Mouse (Mus musculus): ENCODE results near the gene Tomt.
A peak's percentile ranks its signal among the peaks of the same experiment; 100 is the strongest.

The Tomt gene

DNA sequence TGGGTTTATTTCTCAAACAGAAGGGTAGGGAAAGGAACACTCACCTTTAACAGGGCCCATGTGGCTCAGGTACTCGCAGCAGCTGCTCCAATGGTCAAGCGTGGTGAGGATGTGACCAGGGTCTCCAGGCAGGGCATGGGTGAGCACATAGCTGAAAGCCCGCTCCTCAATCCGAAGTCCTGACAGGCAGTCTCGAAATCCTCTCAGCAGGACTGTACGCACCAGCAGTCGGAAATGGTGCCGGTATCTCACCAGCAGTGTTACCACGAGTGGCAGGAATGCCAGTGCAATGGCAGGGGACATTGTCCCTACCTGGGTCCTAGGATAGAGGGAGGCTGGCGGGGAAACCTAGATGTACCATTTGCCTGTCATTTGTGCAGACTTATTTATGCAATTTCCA lies 4.2 kb downstream of the Tomt start:
- no peak for DNase-seq (ENCODE audit: low read depth)

DNA sequence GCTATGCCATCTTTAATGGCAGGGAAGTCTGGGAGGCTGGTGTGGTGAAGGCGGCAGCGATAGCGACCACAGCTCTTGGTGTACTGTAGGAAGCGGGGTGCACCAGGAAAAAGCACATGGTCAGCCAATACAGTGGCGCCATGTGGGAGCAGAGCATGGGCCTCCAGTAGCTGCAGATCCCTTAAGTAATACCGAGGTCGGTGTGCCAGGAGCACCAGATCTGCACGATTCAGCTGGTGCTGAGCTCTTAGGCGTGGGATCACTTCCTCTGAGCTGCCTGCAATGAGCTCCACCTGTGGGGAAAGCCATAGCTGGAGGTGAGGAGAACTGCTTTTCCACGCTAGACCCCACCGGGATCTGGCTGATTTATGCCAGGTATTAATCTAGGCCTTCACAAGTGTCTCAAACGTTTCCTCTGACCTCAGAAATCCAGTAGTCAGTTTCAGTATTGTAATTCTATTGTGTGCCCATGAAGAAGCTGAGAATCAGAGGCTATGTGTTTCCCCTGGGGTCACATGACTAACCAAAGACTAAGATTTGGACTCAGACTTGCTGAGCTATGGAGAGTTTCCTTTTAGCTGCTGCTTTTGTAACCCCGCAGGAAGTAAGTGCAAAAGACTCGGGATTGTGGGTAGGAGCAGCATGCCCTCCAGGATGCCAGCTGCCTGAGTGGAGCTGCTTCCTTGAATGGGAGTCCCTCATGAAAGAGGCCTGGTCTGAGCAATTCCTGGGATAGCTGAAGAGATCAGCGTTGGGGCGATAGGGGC lies 5.6 kb downstream of the Tomt start:
- no peak for DNase-seq (ENCODE audit: low read depth)

DNA sequence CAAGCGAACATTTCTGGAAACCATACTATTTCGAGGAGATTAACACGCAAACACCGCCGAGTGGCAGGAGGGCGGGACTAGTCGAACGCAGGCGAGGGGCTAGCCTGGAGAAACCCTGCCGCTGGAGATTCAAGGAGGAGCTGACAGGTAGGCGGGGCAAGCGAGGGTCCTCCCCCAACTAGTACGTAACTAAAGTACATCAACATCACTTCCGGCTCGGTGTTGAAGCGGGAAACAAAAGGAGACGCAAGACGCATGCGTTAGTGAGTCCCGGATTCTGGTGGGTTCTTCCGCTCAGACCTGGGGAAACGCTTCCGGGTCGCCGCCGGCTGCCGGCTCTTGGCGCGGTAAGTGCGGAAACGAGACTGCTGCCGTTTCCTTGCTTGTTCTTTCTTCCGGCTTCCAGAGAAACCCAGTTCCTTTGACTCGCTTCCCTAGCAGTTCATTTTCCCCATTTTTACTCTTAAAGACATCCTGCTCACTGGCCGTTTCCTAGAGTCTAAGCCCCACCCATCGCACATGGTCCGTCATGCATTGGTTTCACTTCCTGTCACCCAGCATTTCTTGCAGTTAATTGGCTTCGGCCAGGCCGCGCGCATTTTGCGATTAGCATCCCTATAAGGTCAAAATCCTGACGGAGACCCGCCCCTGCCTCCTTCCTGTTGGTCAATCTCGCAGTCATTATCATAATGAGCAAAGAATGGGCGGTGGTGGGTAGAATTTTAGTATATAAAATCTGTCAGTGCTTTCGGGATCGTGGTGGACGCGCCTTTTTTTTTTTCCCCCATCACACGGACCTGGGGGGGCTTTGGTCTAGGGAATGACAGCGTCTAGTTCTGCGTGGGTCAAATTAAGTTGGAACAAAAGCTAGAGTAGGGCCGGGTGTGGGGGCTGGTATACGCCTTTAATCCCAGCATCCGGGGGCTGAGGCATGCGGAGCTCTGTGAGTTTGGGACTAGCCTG lies 9.8 kb downstream of the Tomt start:
- DNase-seq (ENCODE audit: low read depth): peak; percentile 100

DNA sequence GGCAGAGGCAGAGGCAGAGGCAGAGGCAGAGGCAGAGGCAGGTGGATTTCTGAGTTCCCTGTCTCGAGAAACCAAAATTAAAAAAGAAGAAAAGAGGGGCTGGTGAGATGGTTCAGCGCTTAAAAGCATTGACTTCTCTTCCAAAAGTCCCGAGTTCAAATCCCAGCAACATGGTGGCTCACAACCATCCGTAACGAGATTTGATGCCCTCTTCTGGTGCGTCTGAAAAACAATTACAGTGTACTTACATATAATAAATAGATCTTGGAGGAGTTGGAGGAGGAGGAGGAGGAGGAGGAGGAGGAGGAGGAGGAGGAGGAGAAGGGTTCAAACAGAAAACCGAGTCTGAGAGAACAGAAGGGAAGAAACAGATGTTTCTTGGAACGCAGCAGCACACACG lies 10.5 kb downstream of the Tomt start:
- DNase-seq (ENCODE audit: low read depth): no peak

DNA sequence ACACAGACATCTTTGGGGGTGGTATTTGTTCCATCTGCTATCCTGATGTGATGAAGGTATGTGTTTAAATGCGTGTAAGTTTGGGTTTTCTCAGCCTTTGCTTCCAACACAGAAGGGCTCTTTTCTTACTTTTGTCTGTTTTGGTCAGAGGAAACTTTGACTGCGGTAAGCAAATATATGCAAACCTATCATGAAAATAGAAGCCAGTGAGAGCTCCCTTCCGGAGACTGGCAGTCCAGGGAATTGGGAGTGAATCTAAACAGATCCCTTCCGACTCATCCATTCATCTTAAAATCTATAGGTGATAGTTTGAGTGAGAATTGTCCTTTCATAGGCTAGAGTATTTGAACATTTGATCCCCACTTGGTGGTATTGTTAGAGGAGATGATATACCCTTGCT lies 17.7 kb downstream of the Tomt start:
- DNase-seq (ENCODE audit: low read depth): no peak

DNA sequence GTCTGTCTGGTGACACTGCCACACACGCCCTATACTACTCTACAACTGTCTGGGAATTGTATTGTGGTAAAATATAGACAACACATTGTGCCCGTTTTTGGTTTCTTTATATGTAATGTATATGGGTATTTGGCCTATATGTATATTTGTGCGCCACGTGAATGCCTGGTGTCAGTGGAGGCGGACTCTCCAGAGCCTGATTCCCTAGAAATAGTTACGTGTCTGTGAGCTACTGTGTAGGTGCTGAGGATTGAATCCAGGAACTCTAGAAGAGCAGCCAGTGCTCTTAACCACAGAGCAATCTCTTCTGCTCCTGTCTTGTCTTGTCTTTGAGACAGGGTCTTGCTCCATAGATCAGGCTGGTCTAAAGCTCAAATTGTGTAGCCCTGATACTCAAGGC lies 19.9 kb downstream of the Tomt start:
- DNase-seq (ENCODE audit: low read depth): no peak

DNA sequence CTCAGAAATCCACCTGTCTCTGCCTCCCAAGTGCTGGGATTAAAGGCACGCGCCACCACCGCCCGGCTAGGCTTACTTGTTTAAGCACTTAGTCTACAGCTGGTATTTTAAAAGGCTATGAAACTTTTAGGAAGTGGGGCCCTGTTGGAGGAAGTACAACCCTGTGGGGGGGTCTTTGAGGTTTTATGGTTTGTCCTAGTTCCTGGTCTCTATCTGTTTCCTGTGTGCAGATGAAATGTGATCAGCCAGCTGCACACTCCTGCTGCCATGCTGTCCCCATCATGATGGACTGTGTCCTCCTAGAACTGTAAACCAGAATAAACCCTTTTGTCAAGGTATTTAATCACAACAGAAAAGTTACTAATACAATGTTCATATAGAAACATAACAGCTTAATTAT lies 22.0 kb downstream of the Tomt start:
- DNase-seq (ENCODE audit: low read depth): peak; percentile 38

DNA sequence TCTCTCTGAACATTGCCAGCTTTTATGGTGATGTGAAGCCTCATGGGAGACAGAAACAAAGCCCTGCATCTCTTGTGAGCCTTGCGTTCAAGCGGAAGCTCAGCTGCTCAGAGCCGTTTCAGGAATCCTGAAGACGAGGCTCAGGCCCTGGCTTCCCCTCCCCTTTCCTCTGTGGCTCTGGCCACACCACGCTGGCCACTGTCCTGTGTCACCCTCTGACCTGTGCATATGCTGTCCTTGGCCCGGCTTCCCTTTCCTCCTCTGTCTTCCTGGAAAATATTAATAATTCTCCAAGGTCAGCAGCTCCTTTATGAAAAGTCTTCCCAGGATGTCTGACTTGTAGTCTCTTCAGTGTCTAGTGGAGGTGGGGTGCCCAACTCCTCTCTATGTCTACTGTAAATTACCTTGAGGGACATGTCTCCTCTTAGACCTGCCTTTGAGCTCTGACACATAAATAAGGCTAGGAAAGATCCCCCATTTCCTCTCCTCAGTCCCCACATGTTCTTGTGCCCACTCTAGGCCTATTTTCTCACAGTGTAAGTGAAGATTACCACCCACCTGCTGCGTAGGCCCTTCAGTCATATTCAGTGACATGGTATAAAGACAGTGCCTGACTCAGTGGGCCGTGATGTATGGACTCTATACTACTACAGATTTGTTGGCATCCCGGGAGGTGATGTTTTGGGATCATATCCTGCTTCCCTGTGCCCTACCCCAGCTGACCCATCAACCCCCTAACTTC lies 23.6 kb downstream of the Tomt start:
- peak; percentile 29 for DNase-seq (ENCODE audit: low read depth)

DNA sequence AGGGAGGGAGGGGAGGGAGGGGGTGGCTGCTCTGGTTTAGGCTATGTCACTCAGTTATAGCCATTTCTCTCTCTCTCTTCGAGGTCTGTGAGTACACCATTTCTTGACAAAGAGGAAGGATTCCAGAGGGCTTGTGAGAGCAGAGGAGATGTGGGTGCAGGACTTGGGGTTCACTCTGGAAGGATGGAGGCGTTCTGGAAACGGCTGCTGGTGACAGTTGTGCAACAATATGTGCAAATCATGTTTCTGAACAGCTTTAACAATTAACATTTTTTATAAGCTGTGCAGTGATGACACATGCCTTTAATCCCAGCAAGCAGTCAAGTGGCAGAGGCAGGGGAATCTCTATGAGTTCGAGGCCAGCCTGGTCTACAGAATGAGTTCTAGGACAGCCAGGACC lies 25.3 kb downstream of the Tomt start:
- DNase-seq (ENCODE audit: low read depth): no peak

DNA sequence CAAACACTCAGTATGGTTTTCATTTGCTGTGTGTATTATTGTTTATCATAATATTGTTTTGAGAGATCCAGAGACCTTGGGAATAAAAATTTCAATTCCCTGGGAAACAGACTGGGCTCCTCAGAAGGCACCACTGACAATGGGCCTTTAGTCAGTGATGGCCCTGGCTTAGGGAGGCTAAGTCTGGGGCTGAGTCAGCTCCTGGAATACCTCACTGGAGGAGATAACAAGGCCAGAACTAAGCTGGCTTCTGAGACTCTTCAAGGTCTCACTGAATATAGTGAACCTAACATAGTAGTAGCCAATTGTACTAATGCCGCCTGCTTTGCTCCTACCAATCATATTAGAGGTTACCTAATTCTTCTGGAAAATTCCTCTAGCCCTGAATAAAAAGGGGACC lies 30.2 kb downstream of the Tomt start:
- no peak for DNase-seq (ENCODE audit: low read depth)

DNA sequence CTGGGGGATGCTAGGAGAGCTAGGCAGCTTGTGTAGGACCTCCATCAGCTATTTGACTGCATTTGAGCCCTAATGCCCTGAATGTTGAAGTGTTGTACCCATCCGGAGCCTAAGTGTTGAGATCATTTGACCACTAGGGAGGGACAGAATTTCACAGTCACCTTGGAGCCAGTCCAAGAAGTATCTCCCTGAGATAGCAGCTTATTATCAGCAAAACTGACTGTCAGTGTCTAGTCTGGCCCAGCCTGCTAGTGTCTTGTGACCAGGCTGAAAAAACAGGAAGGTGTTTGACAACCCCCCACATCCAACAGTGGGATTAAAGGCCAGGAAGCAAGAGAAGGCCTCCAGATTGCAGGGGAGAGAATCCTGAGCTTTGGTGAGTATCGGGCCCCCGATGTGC lies 34.9 kb downstream of the Tomt start:
- DNase-seq (ENCODE audit: low read depth): peak; percentile 60

DNA sequence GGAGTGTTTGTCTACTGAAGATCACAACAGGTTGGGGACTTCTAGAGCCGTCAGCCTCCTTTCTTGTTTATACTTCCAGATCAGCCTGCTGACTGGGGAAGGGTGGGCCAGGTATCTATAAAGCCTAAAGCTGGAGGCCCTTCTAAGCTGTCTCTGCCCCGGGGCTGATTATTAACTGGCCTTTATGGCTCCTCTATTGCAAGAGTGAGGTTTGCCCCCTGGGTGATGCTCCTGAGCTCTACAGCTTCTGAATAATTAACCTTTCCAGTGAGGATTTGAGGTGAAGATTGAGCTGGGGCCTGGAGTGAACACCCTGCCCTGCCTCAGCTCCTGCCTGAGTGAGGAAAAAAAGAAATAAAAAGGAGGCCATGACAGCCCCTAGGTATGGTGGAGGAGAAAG lies 35.5 kb downstream of the Tomt start, which contains the start of gene Folr1:
TSS of gene Folr1 (minus strand) at position 160 of the 400 bp plus-strand sequence.
- DNase-seq (ENCODE audit: low read depth): no peak

DNA sequence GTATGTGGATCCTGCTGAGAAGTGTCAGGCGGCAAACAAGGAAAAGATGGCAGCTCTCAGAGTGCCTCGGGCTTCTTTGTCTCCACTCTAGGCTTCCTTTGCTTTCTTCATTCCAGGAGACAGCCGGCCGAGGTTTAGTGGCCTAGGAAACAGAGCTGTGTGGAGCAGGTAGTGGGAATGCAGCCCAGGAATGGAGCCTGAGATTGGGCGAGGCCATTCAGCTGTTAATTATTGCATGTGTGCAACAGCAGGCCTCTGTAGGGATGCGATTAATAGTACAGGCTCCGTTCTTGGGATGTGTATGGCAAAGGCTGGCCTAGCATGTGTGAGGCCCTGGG lies 37.0 kb downstream of the Tomt start:
- DNase-seq (ENCODE audit: low read depth): no peak

DNA sequence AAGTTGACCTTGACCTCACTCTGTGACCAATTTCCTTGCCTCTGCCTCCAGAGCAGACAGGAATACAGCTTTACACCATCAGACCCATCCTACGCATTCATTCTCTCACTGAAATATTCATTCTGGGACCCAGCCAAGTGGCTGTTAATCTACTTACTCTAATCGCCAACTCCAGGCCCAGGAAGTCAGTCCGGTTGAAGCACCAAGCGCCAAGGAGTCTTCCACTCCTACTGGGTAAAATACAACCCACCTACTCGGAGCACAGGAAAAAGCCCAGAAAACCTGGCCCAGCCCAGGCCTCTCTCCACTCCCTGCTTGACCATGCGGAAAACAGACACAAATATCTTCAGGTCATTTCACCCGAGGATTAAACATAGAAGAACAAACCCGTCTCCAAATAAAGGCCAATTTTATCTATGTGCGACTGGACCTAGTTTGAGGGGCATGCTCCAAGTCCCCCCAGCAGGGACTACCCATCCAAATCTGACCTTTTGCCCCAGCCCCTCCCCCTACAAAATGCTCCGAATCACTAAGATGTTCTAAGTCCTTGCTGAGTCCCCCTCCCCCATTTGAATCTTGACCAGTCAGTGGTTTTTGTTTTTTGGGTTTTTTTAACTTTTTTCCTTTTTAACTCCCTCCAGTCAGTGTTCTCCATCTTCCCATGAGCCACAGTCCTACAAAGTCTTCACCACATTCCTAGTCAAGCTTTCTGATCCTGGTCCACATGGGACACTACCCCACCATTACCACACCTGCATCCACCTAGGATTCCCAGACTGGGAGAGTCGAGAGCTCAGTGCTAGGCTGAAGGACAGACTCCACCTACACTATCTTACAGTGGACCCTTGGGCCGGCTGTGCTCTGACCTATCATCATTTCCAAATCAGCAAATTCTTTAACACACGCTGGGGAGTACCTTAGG lies 37.7 kb downstream of the Tomt start:
- DNase-seq (ENCODE audit: low read depth): no peak

DNA sequence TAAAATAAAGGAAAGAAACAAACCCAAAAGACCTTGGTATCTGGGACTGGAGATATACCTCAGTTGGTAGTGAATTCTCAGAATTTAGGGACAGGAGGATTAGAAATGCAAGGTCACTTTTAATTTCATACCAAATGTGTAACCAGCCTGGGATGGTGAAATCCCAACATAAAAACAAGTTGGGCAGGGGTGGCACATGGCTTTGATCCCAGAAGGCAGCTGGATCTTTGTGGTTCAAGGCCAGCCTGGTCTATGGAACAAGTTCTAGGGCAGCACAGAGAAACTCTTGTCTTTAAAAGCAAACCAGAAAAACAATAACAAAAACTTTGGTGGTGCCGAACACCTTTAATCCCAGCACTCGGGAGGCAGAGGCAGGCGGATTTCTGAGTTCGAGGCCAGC lies 38.7 kb downstream of the Tomt start:
- DNase-seq (ENCODE audit: low read depth): no peak

DNA sequence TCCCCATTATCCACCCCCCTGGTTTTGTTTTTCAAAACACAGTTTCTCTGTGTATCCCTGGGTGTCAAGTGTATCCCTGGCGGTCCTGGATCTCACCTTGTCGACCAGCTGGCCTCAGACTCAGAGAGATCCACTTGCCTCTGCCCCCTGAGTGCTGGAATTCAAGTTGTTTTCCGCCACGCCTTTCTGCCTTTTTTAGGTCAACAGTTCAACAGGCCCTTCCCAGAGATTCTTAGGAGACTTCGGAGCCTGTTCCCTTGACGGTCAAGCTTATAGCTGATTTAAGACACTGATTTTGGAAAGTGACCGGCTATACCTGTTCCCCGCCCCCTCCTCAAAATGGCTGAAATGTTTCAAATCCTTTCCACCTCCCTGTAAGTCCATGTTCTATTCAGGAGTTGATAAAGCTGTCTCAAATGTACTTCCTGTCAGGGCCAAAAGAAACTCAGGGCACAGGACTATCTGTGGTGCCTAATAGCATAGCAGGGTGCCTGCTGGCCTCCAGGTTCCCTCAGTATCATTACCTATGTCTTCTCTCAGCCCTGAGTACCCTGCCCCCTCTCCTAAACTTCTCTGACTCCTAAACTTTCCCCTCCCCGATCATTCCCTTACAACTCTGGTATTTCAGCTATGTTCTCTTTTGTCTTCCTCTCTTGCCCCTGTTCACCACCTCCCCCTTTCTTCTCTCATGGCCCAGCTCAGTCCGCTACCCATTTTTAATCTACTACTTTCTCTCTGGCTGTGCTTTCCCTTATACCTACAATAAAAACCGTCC lies 39.5 kb downstream of the Tomt start:
- no peak for DNase-seq (ENCODE audit: low read depth)

DNA sequence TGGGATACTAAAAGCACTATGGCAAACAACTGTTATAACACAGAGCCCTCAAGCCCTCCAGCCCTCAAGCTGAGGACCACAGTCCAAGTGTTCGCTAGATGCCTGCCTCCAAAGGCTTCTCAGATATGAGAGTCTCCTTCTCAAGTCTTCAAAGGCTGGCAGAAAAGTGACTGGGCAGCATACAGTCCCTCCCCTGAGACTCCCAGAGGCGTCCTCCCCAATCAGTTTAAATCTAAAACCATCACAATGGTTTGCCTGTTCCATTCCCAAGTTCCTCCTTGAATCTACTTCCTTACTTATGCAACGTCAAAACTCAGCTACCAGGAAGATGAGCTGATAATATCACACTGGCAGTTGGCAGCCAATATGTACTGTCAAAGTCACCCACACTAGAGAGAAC lies 42.7 kb downstream of the Tomt start, which contains the start of gene Anapc15:
TSS of gene Anapc15 (plus strand) at position 301 of the 400 bp plus-strand sequence.
- DNase-seq (ENCODE audit: low read depth): no peak

DNA sequence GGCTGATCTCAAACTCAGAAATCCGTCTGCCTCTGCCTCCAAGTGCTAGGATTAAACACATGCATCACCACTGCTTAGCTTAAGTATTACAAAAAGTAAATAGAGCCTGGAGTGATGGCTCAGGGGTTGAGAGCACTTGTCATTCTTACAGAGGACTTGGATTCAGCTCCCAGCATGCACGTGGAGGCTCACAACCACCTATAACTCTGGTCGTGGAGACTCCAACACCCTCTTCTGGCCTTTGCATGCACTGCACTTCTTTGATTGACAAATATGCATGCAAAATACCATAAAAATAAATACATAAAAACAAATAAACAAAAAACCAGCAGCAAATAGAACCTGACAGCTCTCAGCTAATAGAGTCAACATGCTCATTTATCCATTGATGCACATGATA lies 43.9 kb downstream of the Tomt start:
- no peak for DNase-seq (ENCODE audit: low read depth)

DNA sequence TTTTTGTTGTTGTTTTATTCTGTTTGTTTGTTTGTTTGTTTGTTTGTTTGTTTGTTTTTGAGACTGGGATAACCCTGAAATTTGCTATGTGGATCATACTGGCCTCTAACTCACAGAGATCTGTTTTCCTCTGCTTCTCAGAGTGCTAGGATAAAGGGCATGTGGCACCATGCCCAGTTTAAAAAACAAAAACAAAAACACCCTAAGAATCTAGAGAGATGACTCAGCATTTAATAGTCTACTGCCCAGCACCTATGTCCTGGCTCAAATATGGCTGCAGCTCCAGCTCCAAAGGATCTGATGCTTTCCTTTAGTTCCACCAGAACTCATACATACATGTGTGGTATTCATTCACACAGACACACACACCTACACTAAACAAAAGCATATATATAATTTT lies 45.2 kb downstream of the Tomt start:
- no peak for DNase-seq (ENCODE audit: low read depth)

DNA sequence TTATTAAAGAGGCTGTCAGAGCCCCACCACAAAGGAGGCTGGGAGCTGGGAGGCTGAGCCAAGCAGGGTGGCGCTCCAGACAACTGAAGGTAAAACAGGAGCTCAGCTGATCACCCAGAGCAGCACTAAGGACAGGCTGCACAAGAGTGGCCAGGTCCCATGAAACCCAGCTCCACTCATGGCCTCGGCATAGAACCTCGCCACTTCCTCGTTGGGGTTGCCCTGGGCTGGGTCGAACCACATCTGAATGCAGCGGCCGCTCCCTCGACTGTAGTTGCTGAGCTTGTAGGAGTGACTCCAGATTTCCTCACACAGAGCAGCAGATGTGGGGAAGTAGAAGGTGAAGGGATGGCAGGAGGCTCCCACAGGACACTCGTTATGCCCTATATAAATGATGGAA lies 47.8 kb downstream of the Tomt start:
- DNase-seq (ENCODE audit: low read depth): peak; percentile 55

DNA sequence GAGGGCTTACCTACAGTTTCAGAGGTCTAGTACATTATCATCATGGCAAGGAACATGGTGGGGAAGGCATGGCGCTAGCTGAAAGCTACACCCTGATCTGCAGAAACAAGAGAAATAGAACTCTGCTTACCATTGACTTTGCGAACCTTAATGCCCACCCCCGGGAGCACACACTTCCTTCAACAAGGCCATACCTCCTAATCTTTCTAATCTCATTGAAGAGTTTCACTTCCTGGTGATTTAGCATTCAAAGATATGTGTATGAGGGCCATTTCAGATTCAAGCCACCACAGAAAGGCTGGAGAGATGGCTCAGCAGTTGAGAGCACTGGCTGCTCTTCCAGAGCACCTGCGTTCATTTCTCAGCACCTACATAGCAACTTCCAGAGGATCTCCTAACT lies 49.1 kb downstream of the Tomt start, which contains the start of gene Folr2:
TSS of gene Folr2 (minus strand) at position 101 of the 400 bp plus-strand sequence.
- no peak for DNase-seq (ENCODE audit: low read depth)
